In genomic region chr10:100017771-100018070, GRCm38 (mm10) we compare ENCODE assay signal across 10 mouse cellular contexts. TPM values are rescaled to one million over a fixed set of nuclear protein-coding genes. Genes with fewer than 3 reads are reported as not detected.
DNase-seq lines count a peak whose midpoint lies in the region; ATAC-seq and TF ChIP-seq lines count a peak whose summit lies in the region.
"Had no signal": no experiment of that assay in that cellular context is flagged by ENCODE, and none has a peak within 500 bp of the region (broad histone marks: within the 10 kb centered on the region; RNA-seq: fewer than 3 reads in every experiment).

No protein-coding gene starts in this region.

- H3K9me3 ChIP-seq in kidney, postnatal 0 days (replicated peaks; ENCODE audit: low read length), result no peaks in the 10 kb centered on the region
- no peaks in the 10 kb centered on the region for H3K9me3 ChIP-seq in forebrain, embryonic 10.5 days
- H3K9me3 ChIP-seq in limb, embryonic 11.5 days (ENCODE audit: control insufficient read depth, low read length), result no peaks in the 10 kb centered on the region
- no peaks in the 10 kb centered on the region for H3K9me3 ChIP-seq in neural tube, embryonic 15.5 days (replicated peaks)

- no peak overlapping the region for H3K27ac ChIP-seq in kidney, postnatal 0 days
- H3K27ac ChIP-seq in forebrain, embryonic 10.5 days, result no peak overlapping the region
- no peak overlapping the region for H3K27ac ChIP-seq in limb, embryonic 11.5 days (replicated peaks; ENCODE audit: low read depth, low read length)
- H3K27ac ChIP-seq in neural tube, embryonic 15.5 days (replicated peaks), result no peak overlapping the region

- no peaks in the 10 kb centered on the region for H3K36me3 ChIP-seq in kidney, postnatal 0 days (ENCODE audit: insufficient read depth, low read length)
- H3K36me3 ChIP-seq in forebrain, embryonic 10.5 days (replicated peaks), result no peaks in the 10 kb centered on the region
- H3K36me3 ChIP-seq in limb, embryonic 11.5 days (ENCODE audit: control insufficient read depth, insufficient read depth, low read length), result no peaks in the 10 kb centered on the region
- no peaks in the 10 kb centered on the region for H3K36me3 ChIP-seq in neural tube, embryonic 15.5 days

- no peak for DNase-seq in kidney, postnatal 0 days (ENCODE audit: low spot score)
- DNase-seq in kidney, adult 9 months, result no peak
- no peak for DNase-seq in forebrain, embryonic 10.5 days (ENCODE audit: extremely low spot score, low spot score)
- no peak for DNase-seq in limb, embryonic 11.5 days (ENCODE audit: low spot score)
- DNase-seq in layer of hippocampus, adult 8-10 months (ENCODE audit: low spot score in 2 of 2), result no peak
- DNase-seq in gastrocnemius, postnatal 4 days (ENCODE audit: low spot score in 2 of 2), result no peak
- DNase-seq in layer of hippocampus, postnatal 36 days, result no peak
- DNase-seq: cerebellum, adult 11-12 months had no signal

- H3K9ac ChIP-seq in kidney, postnatal 0 days (ENCODE audit: low read depth, low read length), result no peak overlapping the region
- H3K9ac ChIP-seq in limb, embryonic 11.5 days (ENCODE audit: low read length), result no peak overlapping the region
- H3K9ac ChIP-seq in neural tube, embryonic 15.5 days (replicated peaks), result peak overlapping the region; percentile 34; the same call in 1 of the 2 replicates

- ATAC-seq in kidney, postnatal 0 days (replicated peaks; ENCODE audit: low FRiP score, low read depth), result no peak
- ATAC-seq in limb, embryonic 11.5 days (ENCODE audit: insufficient number of reproducible peaks, low FRiP score, low TSS enrichment, low read depth), result no peak
- no peak for ATAC-seq in neural tube, embryonic 15.5 days (ENCODE audit: low FRiP score)

- H3K4me2 ChIP-seq in kidney, postnatal 0 days (ENCODE audit: low read length), result peak overlapping the region; percentile 98
- H3K4me2 ChIP-seq in limb, embryonic 11.5 days (ENCODE audit: low read depth, severe bottlenecking), result 0 out of 2 replicates have a peak overlapping the region, but pooled peaks have one; percentile 2
- H3K4me2 ChIP-seq in neural tube, embryonic 15.5 days, result peak overlapping the region; percentile 94

- WGBS in kidney, postnatal 0 days, result 10% methylated on average over 10 of the region's 10 CpGs
- WGBS in forebrain, embryonic 10.5 days, result under 1% methylated on average over 10 of the region's 10 CpGs
- WGBS in limb, embryonic 11.5 days, result 6% methylated on average over 10 of the region's 10 CpGs
- 3% methylated on average over 10 of the region's 10 CpGs for WGBS in neural tube, embryonic 15.5 days

- no peak for TF ChIP-seq CTCF in kidney, postnatal 0 days (IDR thresholded peaks at IDR 0.05; ENCODE audit: low read depth)

- H3K27me3 ChIP-seq in kidney, postnatal 0 days (ENCODE audit: insufficient read depth, low read length), result no peaks in the 10 kb centered on the region
- H3K27me3 ChIP-seq in forebrain, embryonic 10.5 days (ENCODE audit: poor library complexity, severe bottlenecking), result peaks cover 95% of the 10 kb centered on the region
- peaks cover 18% of the 10 kb centered on the region for H3K27me3 ChIP-seq in limb, embryonic 11.5 days (ENCODE audit: control insufficient read depth, insufficient read depth, low read length)
- H3K27me3 ChIP-seq in neural tube, embryonic 15.5 days (replicated peaks), result peaks cover 10% of the 10 kb centered on the region; the same call in 1 of the 2 replicates

- 0 out of 2 replicates have a peak, but pooled peaks cover 3% of the 10 kb centered on the region for H3K4me1 ChIP-seq in kidney, postnatal 0 days (replicated peaks; ENCODE audit: insufficient read depth, low read length)
- peaks cover 63% of the 10 kb centered on the region for H3K4me1 ChIP-seq in forebrain, embryonic 10.5 days
- no peaks in the 10 kb centered on the region for H3K4me1 ChIP-seq in limb, embryonic 11.5 days (ENCODE audit: control insufficient read depth, insufficient read depth, low read length)
- H3K4me1 ChIP-seq in neural tube, embryonic 15.5 days, result peaks cover 29% of the 10 kb centered on the region

- H3K4me3 ChIP-seq in kidney, postnatal 0 days (replicated peaks; ENCODE audit: low read depth, low read length), result peak overlapping the region; percentile 85
- H3K4me3 ChIP-seq in forebrain, embryonic 10.5 days, result peak overlapping the region; percentile 82
- H3K4me3 ChIP-seq in limb, embryonic 11.5 days (ENCODE audit: low read depth, low read length), result no peak overlapping the region
- peak overlapping the region; percentile 79 for H3K4me3 ChIP-seq in neural tube, embryonic 15.5 days (replicated peaks)

RNA-seq across cellular contexts. Expression of gene Kitl, which starts 2.3 kb away (rescaled TPM):
- 20.4 and 21.6 TPM in 2 replicates for polyA plus RNA-seq in kidney, postnatal 0 days (2015; fragmentation: Nextera tagmentation; extraction: Ambion mirVana)
- 15.6 and 16.0 TPM in 2 replicates for polyA plus RNA-seq in forebrain, embryonic 10.5 days (2016; fragmentation: Nextera tagmentation; extraction: Ambion mirVana)
- polyA plus RNA-seq in limb, embryonic 11.5 days (2014; fragmentation: Nextera tagmentation; extraction: Ambion mirVana), result 7.5 and 9.0 TPM in 2 replicates
- 24.5 and 26.5 TPM in 2 replicates for polyA plus RNA-seq in neural tube, embryonic 15.5 days (2015; fragmentation: Nextera tagmentation; extraction: Ambion mirVana)
- total RNA-seq in layer of hippocampus, adult 8-10 months (2022), result 10 to 100 TPM; 20.5 to 36.7 (median 22.7) TPM
- total RNA-seq in gastrocnemius, postnatal 4 days (2021), result 10 to 100 TPM; 47.6 to 51.2 TPM
- 10 to 100 TPM; 19.7 to 26.8 TPM for total RNA-seq in layer of hippocampus, postnatal 36 days (2021)
- total RNA-seq: MEL had no signal

Comparison
In these comparisons a context has a peak if more than half of its experiments do, and no peak if none do; other contexts are left out.
1. H3K4me2 ChIP-seq: peak in every context shown above with its lines; median percentile 98 in kidney, postnatal 0 days; 94 in neural tube, embryonic 15.5 days; 2 in limb, embryonic 11.5 days.